Mouse (Mus musculus) lung, postnatal 10 days (tissue): ENCODE data around the gene Cfl1.
A peak's percentile ranks its signal among the peaks of the same experiment; 100 is the strongest.

ENCODE experiments used
- DNase-seq: peaks from one replicate; pipeline ENCODE4 v3.0.0; 2021

The Cfl1 gene

GRCm38 (mm10) chr19:5466916-5467500 lies 23.2 kb upstream of the Cfl1 start:
- no peak for DNase-seq

- DNase-seq: no peak
These were observed 21.9 kb upstream of the Cfl1 start, which contains the start of gene Ctsw for GRCm38 (mm10) chr19:5468374-5468773. Gene Ctsw, minus strand, starts transcription at chr19:5468507.

GRCm38 (mm10) chr19:5471846-5472245 lies 18.4 kb upstream of the Cfl1 start:
- DNase-seq: no peak

DNA sequence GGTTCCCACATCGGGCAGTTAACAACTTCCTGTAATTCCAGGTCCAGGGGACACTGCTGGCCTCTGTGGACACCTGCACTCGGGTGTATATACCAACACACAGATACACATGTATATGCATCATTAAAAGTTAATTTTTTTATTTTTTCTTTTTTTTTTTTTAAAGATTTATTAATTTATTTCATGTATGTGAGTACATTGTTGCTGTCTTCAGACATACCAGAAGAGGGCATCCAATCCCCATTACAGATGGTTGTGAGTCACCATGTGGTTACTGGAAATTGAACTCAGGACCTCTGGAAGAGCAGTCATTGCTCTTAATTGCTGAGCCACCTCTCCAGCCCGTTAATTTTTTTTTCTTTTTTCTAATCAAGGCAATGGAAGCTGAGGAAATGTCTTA lies 17.4 kb upstream of the Cfl1 start:
- DNase-seq: no peak

DNA sequence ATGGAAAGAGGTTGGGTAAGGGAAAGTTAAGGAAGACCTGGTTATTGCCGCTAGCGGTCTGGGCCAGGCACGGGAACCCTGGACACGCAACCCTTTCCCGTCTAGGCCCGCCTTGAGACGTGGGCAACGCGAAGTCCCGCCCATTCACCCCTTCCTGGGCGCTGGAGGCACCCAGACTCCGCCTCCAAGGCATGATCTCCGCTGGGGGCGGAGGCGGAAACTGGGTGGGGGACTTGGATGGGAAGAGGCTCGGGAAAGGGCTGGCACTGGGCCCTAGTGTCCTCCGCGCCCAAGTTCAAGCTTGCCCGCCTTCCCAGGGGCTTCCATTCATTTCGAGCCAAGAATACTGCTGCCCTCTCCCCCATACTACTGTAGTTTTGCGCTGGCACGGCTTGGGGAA lies 16.5 kb upstream of the Cfl1 start, which contains the start of gene Efemp2:
Gene Efemp2 (plus strand): TSS at position 235 of the 400 bp plus-strand sequence.
- DNase-seq: peak; percentile 95

- DNase-seq: peak; percentile 63
These were observed 15.8 kb upstream of the Cfl1 start for GRCm38 (mm10) chr19:5474281-5475068.

DNA sequence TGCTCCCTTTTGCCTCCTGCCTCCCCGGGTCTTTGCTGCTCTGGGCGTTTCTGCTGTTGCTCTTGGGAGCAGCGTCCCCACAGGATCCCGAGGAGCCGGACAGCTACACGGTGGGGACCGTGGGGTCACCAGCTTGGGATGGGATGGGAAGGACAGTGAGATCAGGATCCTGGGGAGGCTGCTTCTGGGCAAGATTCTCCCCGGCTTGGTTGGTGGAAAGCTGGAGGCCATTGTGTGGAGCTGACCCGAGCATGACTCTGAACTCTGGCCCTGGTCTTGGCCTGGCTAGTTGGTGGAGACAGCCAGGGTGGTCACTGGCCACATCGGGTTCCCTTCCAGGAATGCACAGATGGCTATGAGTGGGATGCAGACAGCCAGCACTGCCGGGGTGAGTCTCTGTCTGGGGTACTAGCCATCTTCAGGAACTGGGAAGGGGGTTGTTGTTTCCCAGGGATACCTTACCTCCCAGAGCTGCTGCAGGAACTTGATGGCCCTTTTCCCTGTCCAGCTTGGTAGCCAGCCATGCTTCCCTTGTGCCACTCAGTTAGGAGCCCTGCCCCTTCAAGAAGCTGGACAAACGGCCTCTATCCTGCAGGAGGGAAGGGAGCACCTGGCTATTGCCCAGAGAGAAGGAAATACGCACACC lies 15.1 kb upstream of the Cfl1 start:
- peak; percentile 30 for DNase-seq

- DNase-seq: no peak
These were observed 13.1 kb upstream of the Cfl1 start for GRCm38 (mm10) chr19:5477004-5477667.

DNA sequence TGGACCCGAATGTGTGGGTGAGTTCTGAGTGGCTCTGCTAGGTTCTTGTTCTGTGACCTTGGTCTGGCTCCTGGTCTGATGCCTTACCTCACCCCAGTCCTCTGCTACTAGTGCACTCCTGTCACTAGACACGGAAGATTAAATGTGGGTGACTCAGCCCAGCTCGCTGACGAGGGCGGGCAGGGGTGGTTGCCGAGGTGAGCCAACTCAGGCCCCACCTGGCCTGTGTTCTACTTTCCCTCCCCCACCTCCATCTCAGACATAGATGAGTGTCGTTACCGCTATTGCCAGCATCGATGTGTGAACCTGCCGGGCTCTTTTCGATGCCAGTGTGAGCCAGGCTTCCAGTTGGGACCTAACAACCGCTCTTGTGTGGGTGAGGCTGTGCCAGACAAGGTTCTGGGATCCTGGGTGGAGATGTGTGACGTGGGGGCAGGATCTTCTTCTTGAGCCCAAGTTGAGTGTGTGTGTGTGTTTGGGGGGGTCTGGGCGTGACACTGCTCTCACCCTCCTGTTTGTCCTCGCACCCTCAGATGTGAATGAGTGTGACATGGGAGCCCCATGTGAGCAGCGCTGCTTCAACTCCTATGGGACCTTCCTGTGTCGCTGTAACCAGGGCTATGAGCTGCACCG lies 12.5 kb upstream of the Cfl1 start:
- DNase-seq: no peak

GRCm38 (mm10) chr19:5480016-5480415 lies 10.2 kb upstream of the Cfl1 start:
- DNase-seq: no peak

DNA sequence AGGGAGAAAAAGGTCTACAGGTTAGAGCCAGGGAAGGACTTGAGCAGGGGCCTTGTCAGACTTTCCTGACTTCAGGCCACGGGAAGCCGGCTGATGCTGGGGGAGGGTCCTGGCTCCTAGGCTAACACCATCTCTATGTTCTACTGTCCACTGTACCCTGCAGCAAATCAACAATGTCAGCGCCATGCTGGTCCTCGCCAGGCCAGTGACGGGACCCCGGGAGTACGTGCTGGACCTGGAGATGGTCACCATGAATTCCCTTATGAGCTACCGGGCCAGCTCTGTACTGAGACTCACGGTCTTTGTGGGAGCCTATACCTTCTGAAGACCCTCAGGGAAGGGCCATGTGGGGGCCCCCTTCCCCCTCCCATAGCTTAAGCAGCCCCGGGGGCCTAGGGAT lies 8.9 kb upstream of the Cfl1 start:
- DNase-seq: no peak

GRCm38 (mm10) chr19:5483386-5484359 lies 6.6 kb upstream of the Cfl1 start:
- no peak for DNase-seq

DNA sequence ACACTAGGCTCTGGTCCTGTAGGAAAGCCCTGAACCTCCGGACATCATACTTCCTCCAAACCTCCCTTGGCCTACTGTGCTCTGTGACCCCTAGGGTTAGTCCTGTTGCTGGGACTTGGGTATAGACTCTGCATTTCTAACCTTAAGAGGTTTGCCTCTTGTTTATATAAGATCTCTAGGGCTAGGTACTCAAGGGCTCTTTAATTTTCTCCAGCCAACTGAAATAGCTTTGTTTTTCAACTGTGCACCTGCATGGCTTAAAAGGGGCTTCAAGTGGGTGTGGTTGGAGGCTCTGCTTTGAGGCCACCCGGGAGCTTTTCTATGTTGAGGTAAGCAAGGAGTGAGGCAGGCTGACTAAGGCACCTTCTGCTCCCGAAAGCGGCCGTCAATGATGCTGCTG lies 5.8 kb upstream of the Cfl1 start:
- no peak for DNase-seq

DNA sequence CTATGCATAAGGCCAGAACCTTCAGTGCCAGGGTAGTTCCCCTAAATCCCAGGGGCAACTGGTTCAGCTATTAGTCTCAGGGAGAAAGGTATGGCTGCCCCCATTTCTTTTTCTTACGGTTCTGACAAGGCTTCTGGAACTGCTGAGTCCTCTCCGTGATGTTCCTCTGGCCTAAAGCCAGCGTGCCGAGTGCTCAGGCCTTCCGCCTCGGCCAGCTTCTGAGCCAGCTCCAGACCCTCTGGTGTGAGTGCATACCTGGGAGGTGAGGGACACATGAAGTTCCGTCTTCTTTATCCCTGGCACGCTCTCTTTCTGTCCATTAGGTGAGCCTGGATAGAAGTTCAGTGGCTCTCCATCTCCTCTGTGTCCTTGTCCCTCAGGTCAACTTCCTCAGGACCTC lies 4.9 kb upstream of the Cfl1 start:
- DNase-seq: peak; percentile 18

DNA sequence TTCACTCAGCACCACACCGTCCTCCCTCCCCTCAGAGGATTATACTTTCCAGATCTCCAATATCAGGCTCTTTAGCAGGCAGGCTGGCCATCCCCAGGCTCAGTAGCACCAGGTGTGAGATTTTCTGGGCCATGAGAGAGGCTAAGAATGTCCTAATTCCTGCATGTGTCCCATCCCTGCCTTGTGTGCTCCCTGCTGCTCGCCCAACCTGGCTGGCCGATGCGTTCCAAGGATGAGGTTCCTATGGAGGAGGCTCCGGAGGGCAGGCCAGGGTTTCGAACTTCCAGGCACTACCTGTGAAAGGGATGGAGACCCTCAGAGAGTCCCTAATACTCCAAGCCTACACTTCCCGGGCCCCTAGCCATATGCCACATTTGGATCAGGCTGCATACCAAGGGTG lies 4.4 kb upstream of the Cfl1 start:
- no peak for DNase-seq

- peak; percentile 66 for DNase-seq
These were observed 4.0 kb upstream of the Cfl1 start for GRCm38 (mm10) chr19:5486286-5486685.

GRCm38 (mm10) chr19:5486771-5487170 lies 3.5 kb upstream of the Cfl1 start:
- peak; percentile 7 for DNase-seq

GRCm38 (mm10) chr19:5487768-5488550 lies 2.3 kb upstream of the Cfl1 start, which contains the start of gene Mus81:
Gene Mus81, minus strand, starts transcription at chr19:5488402.
- peak; percentile 99 for DNase-seq

GRCm38 (mm10) chr19:5488878-5489571 lies 1.2 kb upstream of the Cfl1 start:
- peak; percentile 99 for DNase-seq

- DNase-seq: peak; percentile 9
These were observed 534 bp upstream of the Cfl1 start for GRCm38 (mm10) chr19:5489721-5490120.
